Mouse (Mus musculus) heart, embryonic 14.5 days (tissue): Measurements from ENCODE around the gene Mettl9. TPM values are rescaled to one million over a fixed set of nuclear protein-coding genes. Genes with fewer than 3 reads are reported as not detected.

Experiments
- ATAC-seq: fragments of 200-750 bp; cut with Nextera tagmentation; 2 replicates; pipeline ENCODE4 v1.8.0; 2017; ENCODE audit warnings: low read depth, moderate TSS enrichment; ENCODE audit not compliant: insufficient number of reproducible peaks, insufficient read depth, low FRiP score
- H3K27ac ChIP-seq, 2 experiments: fragments of 200-500 bp in 1 of 2; fragments of 300-500 bp in 1 of 2; sonication (generic) in 1 of 2; replicated peaks in 1 of 2; 2 replicates each; pipeline ENCODE4 v1.5.1; 2012 to 2014; ENCODE audit warnings: low read depth in 2 of 2, low read length in 2 of 2, control low read depth in 1 of 2, mild to moderate bottlenecking in 1 of 2, mixed read lengths in 1 of 2; ENCODE audit not compliant: control insufficient read depth in 1 of 2, insufficient read depth in 1 of 2
- H3K27me3 ChIP-seq: fragments of 300-500 bp; sonication (generic); 2 replicates; pipeline ENCODE4 v1.6.1; 2014; ENCODE audit warnings: mild to moderate bottlenecking, low read length, control low read depth; ENCODE audit not compliant: control insufficient read depth, insufficient read depth
- H3K36me3 ChIP-seq: fragments of 300-500 bp; sonication (generic); 2 replicates; pipeline ENCODE4 v1.6.1; 2014; ENCODE audit warnings: mild to moderate bottlenecking, control low read depth, low read length, mixed read lengths; ENCODE audit not compliant: control insufficient read depth, insufficient read depth
- H3K4me1 ChIP-seq, 2 experiments: fragments of 200-500 bp in 1 of 2; fragments of 300-500 bp in 1 of 2; sonication (generic) in 1 of 2; 2 replicates each; pipeline ENCODE4 v1.6.1; 2012 to 2014; ENCODE audit warnings: low read length in 2 of 2, control low read depth in 1 of 2, mixed read lengths in 1 of 2; ENCODE audit not compliant: control insufficient read depth in 2 of 2, insufficient read depth in 2 of 2
- H3K4me2 ChIP-seq: fragments of 300-500 bp; sonication (generic); 2 replicates; pipeline ENCODE4 v1.6.1; 2014; ENCODE audit warnings: mild to moderate bottlenecking, low read length
- H3K4me3 ChIP-seq, 2 experiments: fragments of 200-500 bp in 1 of 2; fragments of 300-500 bp in 1 of 2; sonication (generic) in 1 of 2; 2 replicates each; pipeline ENCODE4 v1.5.1; 2012 to 2014; ENCODE audit warnings: low read length in 2 of 2, mild to moderate bottlenecking in 2 of 2, control low read depth in 1 of 2, low read depth in 1 of 2, moderate library complexity in 1 of 2; ENCODE audit not compliant: control insufficient read depth in 1 of 2, insufficient read depth in 1 of 2
- H3K9ac ChIP-seq: fragments of 300-500 bp; sonication (generic); 2 replicates; pipeline ENCODE4 v1.6.1; 2014; ENCODE audit warnings: mild to moderate bottlenecking, low read length
- H3K9me3 ChIP-seq: fragments of 300-500 bp; sonication (generic); 2 replicates; pipeline ENCODE4 v1.6.1; 2016; ENCODE audit warnings: low read length, control low read depth; ENCODE audit not compliant: control insufficient read depth
- WGBS: fragments of 180-500 bp; shearing (Covaris S2); extraction: QIAGEN DNeasy Blood & Tissue Kit; methylation state at CpG from one replicate; pipeline ENCODE4 v1.1.7; 2014; 5-methylcytosine and 5-hydroxymethylcytosine counted together
- polyA plus RNA-seq: library from polyadenylated mRNA; unstranded; fragments of >200 nt; fragmentation: Nextera tagmentation; extraction: Ambion mirVana; gene quantifications from 2 replicates; pipeline ENCODE4 v1.2.1, GENCODE M21; 2014

Gene Mettl9
- polyA plus RNA-seq, 1 experiment from 2014 or later, result 113 TPM

DNA sequence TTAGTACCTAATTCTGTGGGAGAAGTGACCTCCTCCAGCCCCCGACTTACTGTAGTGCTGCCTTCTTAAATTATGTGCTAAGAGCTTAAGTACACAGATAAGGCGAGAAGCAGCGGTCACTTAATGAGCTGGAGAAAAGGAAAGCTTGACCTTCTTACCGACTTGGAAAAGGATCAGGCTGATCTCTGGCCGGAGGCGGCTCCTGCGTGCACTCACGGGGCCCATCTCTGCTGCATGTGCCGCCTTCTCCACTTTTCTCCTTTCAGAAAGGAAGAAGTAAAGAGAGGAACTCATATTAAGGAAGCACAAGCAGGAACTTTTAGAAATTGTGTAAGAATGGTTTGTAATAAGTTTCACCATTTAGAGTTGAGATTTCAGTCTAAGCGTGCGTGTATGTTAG lies 40.0 kb downstream of the Mettl9 start, which contains the start of gene Igsf6:
Gene Igsf6, minus strand, starts transcription at position 292 of the 400 bp plus-strand sequence.
- Histone ChIP-seq H3K4me2 (no peak within 1 kb of the TSS), H3K9ac (peak within 1 kb of the TSS; percentile 11; the same call in 1 of the 2 replicates), H3K4me1 (peaks cover 10 to 19% of the 10 kb centered on the region in 2 experiments), H3K4me3 (no peak within 1 kb of the TSS), H3K36me3 (peaks cover 57% of the 10 kb centered on the region), H3K9me3 (no peaks in the 10 kb centered on the region), H3K27ac (peak within 1 kb of the TSS; percentile 29 to 57), H3K27me3 (no peaks in the 10 kb centered on the region)
- no peak for ATAC-seq
- WGBS, result 38% methylated on average over 11 of the region's 11 CpGs

DNA sequence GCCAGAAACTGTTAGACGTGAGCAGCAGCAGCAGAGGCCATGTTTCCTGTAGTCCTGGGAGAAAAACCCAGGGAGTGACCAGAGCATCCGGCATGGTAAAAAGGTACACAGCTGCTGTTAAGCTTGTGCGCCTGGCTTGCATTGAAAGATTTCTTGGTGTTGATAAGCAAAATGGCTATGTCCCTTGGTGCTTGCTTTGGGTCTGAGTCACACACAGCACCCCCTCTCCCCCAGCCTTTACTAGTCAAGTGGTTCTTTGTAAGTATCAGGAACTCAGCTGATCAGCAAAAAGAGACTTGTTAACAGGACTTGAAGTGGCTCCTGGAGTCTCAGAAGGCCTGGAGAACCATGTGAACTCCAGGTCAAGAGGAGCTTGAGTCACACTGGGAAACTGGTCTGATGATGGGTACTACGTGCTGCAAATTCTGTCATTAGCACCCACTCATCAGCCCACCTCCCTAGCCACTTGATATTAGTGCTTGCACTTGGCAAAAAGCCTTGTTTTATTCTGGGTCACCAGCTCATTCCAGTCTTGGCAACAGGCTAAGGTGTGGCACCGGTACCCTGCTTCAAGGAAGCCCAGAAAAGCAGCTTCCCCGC lies 40.7 kb downstream of the Mettl9 start:
- Histone ChIP-seq H3K27ac (peak overlapping the region; percentile 29 to 57; a peak in 3 of 4 replicates), H3K9ac (peak overlapping the region; percentile 11; the same call in 1 of the 2 replicates), H3K9me3 (no peaks in the 10 kb centered on the region), H3K27me3 (no peaks in the 10 kb centered on the region), H3K4me3 (no peak overlapping the region), H3K4me1 (peaks cover 10 to 19% of the 10 kb centered on the region in 2 experiments), H3K36me3 (peaks cover 53% of the 10 kb centered on the region), H3K4me2 (no peak overlapping the region)
- WGBS, result 32% methylated on average over 6 of the region's 6 CpGs
- ATAC-seq, result peak; percentile 49; the same call in 1 of the 2 replicates

DNA sequence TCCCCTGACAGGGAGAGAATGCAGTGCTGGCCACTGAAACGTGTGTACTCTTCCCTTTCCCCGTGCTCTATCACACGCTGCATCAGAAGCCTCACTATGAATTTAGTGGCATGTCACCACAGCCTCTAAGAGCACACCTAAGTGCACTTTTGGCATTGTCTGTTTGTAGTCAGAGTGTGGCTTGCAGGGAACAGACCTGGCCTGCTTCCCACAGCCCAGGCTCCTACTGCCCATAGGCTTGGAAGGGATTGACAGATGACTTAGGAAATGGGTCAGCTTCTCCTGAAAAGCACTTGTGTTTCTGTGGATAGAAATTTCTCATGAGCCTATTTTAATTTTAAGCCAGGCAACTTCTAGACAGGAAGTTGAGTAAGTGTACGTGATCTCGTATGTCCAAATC lies 41.2 kb downstream of the Mettl9 start:
- Histone ChIP-seq H3K4me1 (peaks cover 10 to 19% of the 10 kb centered on the region in 2 experiments), H3K9ac (no peak overlapping the region), H3K4me2 (no peak overlapping the region), H3K27ac (peak overlapping the region in 1 of 2 experiments; percentile 57; a peak in 1 of 4 replicates), H3K4me3 (no peak overlapping the region), H3K36me3 (peaks cover 48% of the 10 kb centered on the region), H3K9me3 (no peaks in the 10 kb centered on the region), H3K27me3 (no peaks in the 10 kb centered on the region)
- ATAC-seq, result no peak
- WGBS, result 58% methylated on average over 5 of the region's 5 CpGs

DNA sequence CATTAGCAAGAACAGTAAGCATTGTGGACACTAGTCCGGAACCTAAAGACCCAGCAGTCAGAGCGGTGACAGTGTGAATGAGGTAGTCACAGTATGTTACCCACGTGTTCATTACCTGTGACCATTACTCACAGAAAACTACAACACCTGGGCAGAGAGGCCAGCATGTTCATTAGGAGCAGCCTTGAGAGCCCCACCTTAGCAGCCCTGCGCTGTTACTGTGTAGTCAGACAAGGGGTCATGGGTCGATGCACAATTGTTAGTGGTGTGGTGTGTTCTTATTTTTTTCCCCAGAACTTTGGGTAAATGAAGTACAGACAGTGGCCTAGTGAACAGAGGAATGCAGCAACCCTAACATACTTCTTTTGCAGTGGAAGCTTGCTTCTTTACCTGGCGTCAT lies 43.1 kb downstream of the Mettl9 start:
- Histone ChIP-seq H3K27me3 (no peaks in the 10 kb centered on the region), H3K4me1 (peaks cover 10 to 19% of the 10 kb centered on the region in 2 experiments), H3K36me3 (peaks cover 30% of the 10 kb centered on the region), H3K4me3 (no peak overlapping the region), H3K9me3 (no peaks in the 10 kb centered on the region), H3K27ac (no peak overlapping the region), H3K9ac (no peak overlapping the region), H3K4me2 (no peak overlapping the region)
- WGBS, result 89% methylated on average over 6 of the region's 6 CpGs
- no peak for ATAC-seq

DNA sequence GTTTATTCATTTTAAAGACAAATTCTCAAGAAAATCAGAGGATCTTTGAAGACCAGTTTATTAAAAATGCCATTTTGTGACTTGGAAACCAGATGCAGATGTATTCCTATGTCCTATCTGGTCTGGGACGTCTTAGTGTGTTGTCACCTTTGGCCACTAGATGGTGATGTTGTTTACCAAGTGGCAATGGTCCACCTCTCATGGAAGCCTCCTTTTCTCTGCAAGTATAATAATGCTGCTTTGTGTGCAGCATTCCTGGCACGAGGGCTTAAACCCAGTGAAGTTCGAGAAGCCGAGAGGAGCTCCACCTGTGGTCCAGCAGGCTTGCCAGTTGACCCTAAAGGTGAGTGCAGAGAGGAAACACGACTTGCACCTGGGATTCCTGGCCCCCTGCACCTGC lies 43.6 kb downstream of the Mettl9 start:
- no peak overlapping the region for H3K4me3 ChIP-seq
- no peak for ATAC-seq
- H3K9me3 ChIP-seq, result no peaks in the 10 kb centered on the region
- H3K4me1 ChIP-seq, result peaks cover 10 to 20% of the 10 kb centered on the region in 2 experiments
- no peak overlapping the region for H3K4me2 ChIP-seq
- peaks cover 29% of the 10 kb centered on the region for H3K36me3 ChIP-seq
- no peak overlapping the region for H3K27ac ChIP-seq
- 39% methylated on average over 5 of the region's 5 CpGs for WGBS
- H3K9ac ChIP-seq, result no peak overlapping the region
- H3K27me3 ChIP-seq, result no peaks in the 10 kb centered on the region

DNA sequence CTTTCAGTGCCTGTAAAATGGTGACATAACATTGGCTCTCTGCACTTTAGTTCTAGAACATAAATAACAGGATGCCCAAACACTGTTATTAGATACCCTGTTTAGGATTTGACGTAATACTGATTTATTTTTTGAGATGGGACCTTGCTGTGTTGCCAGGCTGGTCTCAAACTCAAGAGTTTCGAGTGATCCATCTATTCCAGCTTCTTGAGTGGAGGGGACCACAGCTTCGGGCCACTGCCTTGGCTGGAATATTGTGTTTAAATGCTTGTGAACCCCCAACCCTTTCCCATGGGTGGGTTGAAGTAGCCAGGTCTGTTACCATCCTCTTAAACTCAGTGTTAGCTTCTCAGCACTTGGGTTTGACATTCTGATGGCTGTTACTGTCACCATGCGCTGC lies 47.1 kb downstream of the Mettl9 start, which contains the start of gene Otoa:
Gene Otoa, plus strand, starts transcription at position 301 of the 400 bp plus-strand sequence.
- H3K9me3 ChIP-seq, result no peaks in the 10 kb centered on the region
- 94% methylated on average over 4 of the region's 4 CpGs for WGBS
- no peak within 1 kb of the TSS for H3K27ac ChIP-seq
- no peak within 1 kb of the TSS for H3K4me2 ChIP-seq
- H3K4me3 ChIP-seq, result no peak within 1 kb of the TSS
- H3K27me3 ChIP-seq, result no peaks in the 10 kb centered on the region
- peaks cover 23% of the 10 kb centered on the region for H3K36me3 ChIP-seq
- no peak within 1 kb of the TSS for H3K9ac ChIP-seq
- peaks cover 11 to 22% of the 10 kb centered on the region in 2 experiments for H3K4me1 ChIP-seq
- no peak for ATAC-seq

DNA sequence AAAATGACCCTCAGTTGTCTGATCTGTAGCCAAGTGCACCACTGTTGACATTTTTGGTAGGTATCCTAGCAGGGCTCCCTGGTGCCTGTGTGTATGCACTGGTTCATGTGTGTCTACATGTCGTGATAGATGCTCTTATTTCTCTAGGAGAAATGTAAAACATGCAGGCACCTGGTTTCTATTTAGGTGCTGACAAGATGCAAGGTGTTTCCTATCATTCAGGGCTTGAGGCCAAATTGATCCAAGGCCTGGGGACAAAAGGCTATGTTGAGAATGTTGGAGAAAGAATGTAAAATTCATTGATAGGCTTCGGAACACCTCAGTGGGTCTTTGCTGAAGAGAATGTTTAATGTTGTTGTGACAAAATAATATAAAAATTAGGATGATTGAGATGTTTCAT lies 47.6 kb downstream of the Mettl9 start:
- peaks cover 14 to 23% of the 10 kb centered on the region in 2 experiments for H3K4me1 ChIP-seq
- H3K9me3 ChIP-seq, result no peaks in the 10 kb centered on the region
- H3K4me3 ChIP-seq, result no peak overlapping the region
- H3K27me3 ChIP-seq, result no peaks in the 10 kb centered on the region
- ATAC-seq, result no peak
- 77% methylated on average over 2 of the region's 2 CpGs for WGBS
- H3K4me2 ChIP-seq, result no peak overlapping the region
- H3K27ac ChIP-seq, result no peak overlapping the region
- no peak overlapping the region for H3K9ac ChIP-seq
- H3K36me3 ChIP-seq, result peaks cover 18% of the 10 kb centered on the region
